11 mouse cellular contexts compared by ENCODE assay signal in the genomic region with DNA sequence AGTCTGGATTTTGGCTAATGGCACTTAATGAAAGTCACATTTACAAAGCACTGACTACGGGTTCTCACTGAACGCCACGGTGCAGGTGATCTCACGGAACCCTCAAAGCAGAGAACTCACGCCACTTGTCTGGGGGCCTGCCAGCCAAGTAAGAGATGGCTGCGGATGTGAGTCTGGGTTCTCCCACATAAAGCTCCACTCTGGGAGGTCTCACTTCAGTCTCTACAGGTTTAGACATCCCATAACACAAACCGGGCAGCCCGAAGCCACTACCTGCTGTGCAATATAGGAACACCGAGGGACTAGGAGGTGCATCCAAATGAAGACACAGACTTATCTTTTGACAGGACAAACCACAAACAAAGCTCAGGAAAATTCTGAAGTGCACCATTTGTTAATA.
DNase-seq lines count a peak whose midpoint lies in the region; ATAC-seq and TF ChIP-seq lines count a peak whose summit lies in the region.
"Had no signal": no experiment of that assay in that cellular context is flagged by ENCODE, and none has a peak within 500 bp of the region (broad histone marks: within the 10 kb centered on the region; RNA-seq: fewer than 3 reads in every experiment).

No protein-coding gene starts in this region.

- H3K9ac ChIP-seq in heart, postnatal 0 days (replicated peaks; ENCODE audit: low read depth, low read length), result peak overlapping the region; percentile 73; the same call in 1 of the 2 replicates
- H3K9ac ChIP-seq in heart, adult 2 months (ENCODE audit: low read depth, low read length), result no peak overlapping the region
- H3K9ac ChIP-seq in embryonic facial prominence, embryonic 11.5 days (replicated peaks; ENCODE audit: low read length), result peak overlapping the region; percentile 92; the same call in 1 of the 2 replicates
- no peak overlapping the region; the same call in 1 of the 2 replicates for H3K9ac ChIP-seq in hindbrain, embryonic 11.5 days (ENCODE audit: low read depth, low read length)
- peak overlapping the region; percentile 81 for H3K9ac ChIP-seq in midbrain, embryonic 13.5 days (replicated peaks)

- TF ChIP-seq CTCF in heart, postnatal 0 days (IDR thresholded peaks at IDR 0.05; ENCODE audit: low read depth), result no peak
- no peak for TF ChIP-seq CTCF in heart, adult 2 months (IDR thresholded peaks at IDR 0.05)

- TF ChIP-seq EP300 in heart, postnatal 0 days (IDR thresholded peaks at IDR 0.05; ENCODE audit: low read depth), result no peak
- TF ChIP-seq EP300 in heart, adult 2 months (IDR thresholded peaks at IDR 0.05; ENCODE audit: insufficient read depth, low read depth, low read length), result no peak

- no peaks in the 10 kb centered on the region for H3K27me3 ChIP-seq in heart, postnatal 0 days (ENCODE audit: control insufficient read depth, insufficient read depth, low read length)
- no peaks in the 10 kb centered on the region for H3K27me3 ChIP-seq in heart, adult 2 months (ENCODE audit: control insufficient read depth, insufficient read depth, low read length)
- no peaks in the 10 kb centered on the region for H3K27me3 ChIP-seq in embryonic facial prominence, embryonic 11.5 days (ENCODE audit: control insufficient read depth, insufficient read depth, low read length)
- H3K27me3 ChIP-seq in hindbrain, embryonic 11.5 days (ENCODE audit: control insufficient read depth, insufficient read depth, low read length), result no peaks in the 10 kb centered on the region
- H3K27me3 ChIP-seq in midbrain, embryonic 13.5 days, result no peaks in the 10 kb centered on the region

- no peaks in the 10 kb centered on the region for H3K79me2 ChIP-seq in heart, adult 2 months (replicated peaks; ENCODE audit: control insufficient read depth, insufficient read depth, low read length)

- no peak overlapping the region for H3K27ac ChIP-seq in heart, postnatal 0 days (ENCODE audit: low read depth)
- H3K27ac ChIP-seq in heart, adult 2 months, result no peak overlapping the region
- H3K27ac ChIP-seq in embryonic facial prominence, embryonic 11.5 days (replicated peaks; ENCODE audit: low read depth, low read length), result no peak overlapping the region
- H3K27ac ChIP-seq in hindbrain, embryonic 11.5 days (ENCODE audit: low read depth, low read length), result no peak overlapping the region
- no peak overlapping the region for H3K27ac ChIP-seq in midbrain, embryonic 13.5 days

- H3K4me3 ChIP-seq in heart, postnatal 0 days (ENCODE audit: low read depth, low read length), result peak overlapping the region; percentile 67
- H3K4me3 ChIP-seq in heart, adult 2 months, result no peak overlapping the region
- H3K4me3 ChIP-seq in embryonic facial prominence, embryonic 11.5 days (ENCODE audit: low read depth, low read length), result peak overlapping the region; percentile 82; the same call in 1 of the 2 replicates
- peak overlapping the region; percentile 75 for H3K4me3 ChIP-seq in hindbrain, embryonic 11.5 days (ENCODE audit: low read depth, low read length)
- peak overlapping the region; percentile 65 for H3K4me3 ChIP-seq in midbrain, embryonic 13.5 days (replicated peaks)

- 44% methylated on average over 9 of the region's 9 CpGs for WGBS in heart, postnatal 0 days
- 83% methylated on average over 9 of the region's 9 CpGs for WGBS in heart, adult 2 months
- WGBS in embryonic facial prominence, embryonic 11.5 days, result 68% methylated on average over 9 of the region's 9 CpGs
- 67% methylated on average over 9 of the region's 9 CpGs for WGBS in hindbrain, embryonic 11.5 days
- 56% methylated on average over 9 of the region's 9 CpGs for WGBS in midbrain, embryonic 13.5 days

- H3K4me1 ChIP-seq in heart, postnatal 0 days (ENCODE audit: control insufficient read depth, insufficient read depth), result peaks cover 11% of the 10 kb centered on the region
- peaks cover 3% of the 10 kb centered on the region for H3K4me1 ChIP-seq in heart, adult 2 months (ENCODE audit: control insufficient read depth, insufficient read depth, low read length)
- no peaks in the 10 kb centered on the region; the same call in 1 of the 2 replicates for H3K4me1 ChIP-seq in embryonic facial prominence, embryonic 11.5 days (ENCODE audit: control insufficient read depth, insufficient read depth, low read length)
- H3K4me1 ChIP-seq in hindbrain, embryonic 11.5 days (replicated peaks; ENCODE audit: control insufficient read depth, insufficient read depth, low read length), result no peaks in the 10 kb centered on the region
- peaks cover 36% of the 10 kb centered on the region for H3K4me1 ChIP-seq in midbrain, embryonic 13.5 days (replicated peaks)

- no peak for TF ChIP-seq POLR2A in heart, adult 2 months (IDR thresholded peaks at IDR 0.05; ENCODE audit: insufficient read depth, low read depth, low read length)

- H3K4me2 ChIP-seq in heart, postnatal 0 days (ENCODE audit: low read depth, low read length), result peak overlapping the region; percentile 80
- H3K4me2 ChIP-seq in embryonic facial prominence, embryonic 11.5 days (ENCODE audit: low read depth, low read length), result peak overlapping the region; percentile 78
- H3K4me2 ChIP-seq in hindbrain, embryonic 11.5 days (replicated peaks; ENCODE audit: low read depth, low read length), result peak overlapping the region; percentile 72
- H3K4me2 ChIP-seq in midbrain, embryonic 13.5 days (replicated peaks), result peak overlapping the region; percentile 78

- no peak for ATAC-seq in heart, postnatal 0 days (ENCODE audit: insufficient read depth, low read depth)
- ATAC-seq in embryonic facial prominence, embryonic 11.5 days (replicated peaks; ENCODE audit: insufficient number of reproducible peaks, low FRiP score, low TSS enrichment, low read depth), result no peak
- no peak for ATAC-seq in hindbrain, embryonic 11.5 days (ENCODE audit: low FRiP score)
- ATAC-seq in midbrain, embryonic 13.5 days, result no peak

- no peak for DNase-seq in heart, postnatal 0 days (ENCODE audit: low spot score)
- no peak for DNase-seq in heart, adult 2 months
- no peak for DNase-seq in embryonic facial prominence, embryonic 11.5 days (ENCODE audit: low spot score)
- DNase-seq in hindbrain, embryonic 11.5 days (ENCODE audit: low spot score), result no peak
- DNase-seq in layer of hippocampus, postnatal 25 days (ENCODE audit: extremely low spot score in 1 of 2, low spot score in 1 of 2), result no peak
- DNase-seq in left cerebral cortex, adult 11 months (ENCODE audit: low spot score), result no peak
- no peak for DNase-seq in kidney, adult 11 months
- DNase-seq: heart, postnatal 36 days; lung, postnatal 14 days had no signal

- H3K9me3 ChIP-seq in heart, postnatal 0 days (replicated peaks; ENCODE audit: control insufficient read depth, low read length), result no peaks in the 10 kb centered on the region
- H3K9me3 ChIP-seq in embryonic facial prominence, embryonic 11.5 days (replicated peaks; ENCODE audit: control insufficient read depth, low read length), result no peaks in the 10 kb centered on the region
- no peaks in the 10 kb centered on the region for H3K9me3 ChIP-seq in hindbrain, embryonic 11.5 days (ENCODE audit: control insufficient read depth, low read length)
- H3K9me3 ChIP-seq in midbrain, embryonic 13.5 days, result no peaks in the 10 kb centered on the region

- intact Hi-C loops in heart, adult 2 months (cut with DNase I), result loop anchor here (5.0 kb wide), 2 partner anchors 55 to 220 kb away; a partner anchor contains a TSS

- peaks cover 2% of the 10 kb centered on the region for H3K36me3 ChIP-seq in heart, postnatal 0 days (replicated peaks; ENCODE audit: control insufficient read depth, insufficient read depth, low read length)
- H3K36me3 ChIP-seq in heart, adult 2 months (ENCODE audit: control insufficient read depth, insufficient read depth, low read length), result no peaks in the 10 kb centered on the region
- H3K36me3 ChIP-seq in embryonic facial prominence, embryonic 11.5 days (replicated peaks; ENCODE audit: control insufficient read depth, insufficient read depth, low read depth, low read length), result no peaks in the 10 kb centered on the region
- H3K36me3 ChIP-seq in hindbrain, embryonic 11.5 days (ENCODE audit: control insufficient read depth, insufficient read depth, low read length), result no peaks in the 10 kb centered on the region
- H3K36me3 ChIP-seq in midbrain, embryonic 13.5 days, result peaks cover 7% of the 10 kb centered on the region; the same call in 1 of the 2 replicates
- H3K36me3 ChIP-seq: G1E had no signal

Comparison
In these comparisons a context has a peak if more than half of its experiments do, and no peak if none do; other contexts are left out.
1. H3K9ac ChIP-seq: peak in heart, postnatal 0 days (single experiment), embryonic facial prominence, embryonic 11.5 days (single experiment) and midbrain, embryonic 13.5 days (single experiment); none in heart, adult 2 months (single experiment) and hindbrain, embryonic 11.5 days (single experiment).
2. Peak in every context shown above with its lines, with median percentiles within 50 percentile points of each other: H3K4me2 ChIP-seq.